Mouse (Mus musculus) hindbrain, postnatal 0 days (tissue): Measurements from ENCODE around the gene Mief2. TPM values are rescaled to one million over a fixed set of nuclear protein-coding genes. Genes with fewer than 3 reads are reported as not detected.

Experiments used
- ATAC-seq: fragments of 200-750 bp; cut with Nextera tagmentation; 2 replicates; pipeline ENCODE4 v1.8.0; 2017; ENCODE audit warnings: mild to moderate bottlenecking, moderate TSS enrichment, moderate library complexity
- DNase-seq: peaks from one replicate; pipeline ENCODE4 v3.0.0-alpha.2; 2015; ENCODE audit warnings: low spot score
- H3K27ac ChIP-seq: fragments of 300-500 bp; sonication (generic); 2 replicates; pipeline ENCODE4 v1.5.1; 2014; ENCODE audit warnings: mild to moderate bottlenecking
- H3K27me3 ChIP-seq: fragments of 300-500 bp; sonication (generic); 2 replicates; pipeline ENCODE4 v1.6.1; 2014; ENCODE audit warnings: low read length, mixed read lengths; ENCODE audit not compliant: insufficient read depth
- H3K36me3 ChIP-seq: fragments of 300-500 bp; sonication (generic); 2 replicates; pipeline ENCODE4 v1.6.1; 2014; ENCODE audit warnings: low read length, mixed read lengths; ENCODE audit not compliant: insufficient read depth
- H3K4me1 ChIP-seq: fragments of 300-500 bp; sonication (generic); 2 replicates; pipeline ENCODE4 v1.6.1; 2014; ENCODE audit warnings: antibody characterized with exemption, low read length, mixed read lengths; ENCODE audit not compliant: insufficient read depth
- H3K4me2 ChIP-seq: fragments of 300-500 bp; sonication (generic); 2 replicates; pipeline ENCODE4 v1.6.1; 2014; ENCODE audit warnings: low read depth, mild to moderate bottlenecking, low read length, moderate library complexity, mixed read lengths
- H3K4me3 ChIP-seq: fragments of 300-500 bp; sonication (generic); 2 replicates; pipeline ENCODE4 v1.5.1; 2014; ENCODE audit warnings: low read length
- H3K9ac ChIP-seq: fragments of 300-500 bp; sonication (generic); replicated peaks from 2 replicates; pipeline ENCODE4 v1.6.1; 2014; ENCODE audit warnings: mild to moderate bottlenecking, low read length, moderate library complexity, mixed read lengths
- H3K9me3 ChIP-seq: fragments of 300-500 bp; sonication (generic); 2 replicates; pipeline ENCODE4 v1.6.1; 2016; ENCODE audit warnings: low read length, mixed read lengths
- CTCF ChIP-seq: IDR thresholded peaks from 2 replicates; pipeline ENCODE4 v1.5.1; 2016; ENCODE audit warnings: antibody characterized with exemption, control low read depth, low read depth
- WGBS: fragments of 180-500 bp; shearing (Covaris S2); extraction: QIAGEN DNeasy Blood & Tissue Kit; methylation state at CpG from one replicate; pipeline ENCODE4 v1.1.7; 2014; 5-methylcytosine and 5-hydroxymethylcytosine counted together
- polyA plus RNA-seq: library from polyadenylated mRNA; unstranded; fragments of >200 nt; fragmentation: Nextera tagmentation; extraction: Ambion mirVana; gene quantifications from 2 replicates; pipeline ENCODE4 v1.2.1, GENCODE M21; 2015
- total RNA-seq: library from RNA; depleted of rRNA; stranded (reverse); fragments of >200 nt; gene quantifications from 2 replicates; pipeline ENCODE4 v1.2.3, GENCODE M21; 2014

Mief2 gene
- total and polyA plus RNA-seq, 2 experiments from 2014 or later: 26.0 to 40.6 TPM

DNA sequence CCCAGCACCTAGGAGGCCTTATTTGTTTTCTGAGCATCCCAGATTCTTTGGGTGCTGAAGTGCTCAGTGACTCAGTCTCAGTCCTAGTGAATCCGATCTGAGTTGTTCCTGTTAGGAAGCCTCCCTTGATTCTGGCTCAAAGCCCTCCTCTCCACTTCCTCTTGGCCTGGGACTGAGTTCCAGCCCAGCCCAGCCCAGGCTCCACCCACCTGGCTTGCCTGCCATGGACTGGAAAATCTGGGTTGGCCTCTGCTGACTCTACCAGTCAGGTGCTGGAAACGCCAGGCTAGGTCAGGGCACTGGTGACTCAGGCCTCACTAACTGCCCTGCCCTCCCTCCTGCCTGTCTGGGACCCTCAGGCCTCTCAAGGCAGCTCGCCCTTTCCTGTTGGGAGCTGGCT, 20.5 kb upstream of the Mief2 start:
- 66% methylated on average over 3 of the region's 3 CpGs for WGBS
- no peak for DNase-seq
- no peak for ATAC-seq

GRCm38 (mm10) chr11:60708631-60709030, 19.6 kb upstream of the Mief2 start:
- no peak for ATAC-seq
- no peak for DNase-seq
- TF ChIP-seq CTCF: no peak
- Histone ChIP-seq H3K4me3 (no peak overlapping the region), H3K4me1 (no peaks in the 10 kb centered on the region), H3K27ac (no peak overlapping the region), H3K9me3 (no peaks in the 10 kb centered on the region), H3K9ac (no peak overlapping the region), H3K27me3 (no peaks in the 10 kb centered on the region), H3K4me2 (no peak overlapping the region), H3K36me3 (peaks cover 79% of the 10 kb centered on the region)
- WGBS: 87% methylated on average over 10 of the region's 10 CpGs

More for the DNA sequence above, 20.5 kb upstream of the Mief2 start:
- Histone ChIP-seq H3K27ac (no peak overlapping the region), H3K4me2 (no peak overlapping the region), H3K9me3 (no peaks in the 10 kb centered on the region), H3K4me3 (no peak overlapping the region), H3K27me3 (no peaks in the 10 kb centered on the region), H3K9ac (no peak overlapping the region), H3K4me1 (peaks cover 7% of the 10 kb centered on the region; the same call in 1 of the 2 replicates), H3K36me3 (peaks cover 73% of the 10 kb centered on the region)
- no peak for TF ChIP-seq CTCF

DNA sequence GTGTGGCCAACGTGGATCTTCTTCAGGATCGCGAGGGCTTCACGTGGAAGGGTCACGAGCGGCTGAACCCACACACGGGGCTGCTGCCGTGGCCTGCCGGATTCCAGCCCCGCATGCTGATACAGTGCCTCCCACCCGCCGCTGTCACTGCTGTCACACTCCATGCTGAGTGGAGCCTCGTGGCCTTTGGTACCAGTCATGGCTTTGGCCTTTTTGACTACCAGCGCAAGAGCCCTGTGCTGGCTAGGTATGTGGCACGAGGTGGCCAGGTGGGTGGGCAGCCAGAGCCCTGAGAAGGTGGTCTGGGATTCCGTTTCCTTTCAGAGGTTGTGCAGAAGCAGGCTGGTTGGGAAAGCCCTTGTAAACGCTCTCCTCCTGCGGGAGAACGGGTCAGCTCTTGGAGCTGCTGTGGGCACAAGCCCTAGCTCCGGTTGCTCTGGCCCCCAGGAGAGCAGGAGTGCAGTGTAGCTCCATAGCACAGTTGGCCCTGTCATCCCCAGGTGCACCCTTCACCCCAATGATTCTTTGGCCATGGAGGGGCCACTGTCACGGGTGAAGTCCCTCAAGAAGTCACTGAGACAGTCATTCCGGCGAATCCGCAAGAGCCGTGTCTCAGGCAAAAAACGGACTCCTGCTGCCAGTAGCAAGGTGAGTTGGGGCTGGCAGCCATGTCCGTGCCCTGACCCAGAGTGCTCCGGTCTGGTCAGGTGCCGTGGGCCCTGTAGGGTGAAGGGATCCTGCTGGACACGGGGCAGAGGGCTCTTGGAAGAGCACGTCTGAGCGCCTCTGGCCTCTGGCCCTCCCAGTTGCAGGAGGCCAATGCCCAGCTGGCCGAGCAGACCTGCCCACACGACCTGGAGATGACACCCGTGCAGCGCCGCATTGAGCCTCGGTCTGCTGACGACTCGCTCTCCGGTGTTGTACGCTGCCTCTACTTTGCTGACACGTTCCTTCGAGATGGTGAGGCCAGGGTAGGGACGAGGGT, 18.4 kb upstream of the Mief2 start:
- no peak for DNase-seq
- H3K27ac ChIP-seq: no peak overlapping the region
- no peak for ATAC-seq
- H3K9me3 ChIP-seq: no peaks in the 10 kb centered on the region
- WGBS: 90% methylated on average over 45 of the region's 45 CpGs
- no peak overlapping the region for H3K4me2 ChIP-seq
- H3K36me3 ChIP-seq: peaks cover 85% of the 10 kb centered on the region
- H3K9ac ChIP-seq: no peak overlapping the region
- TF ChIP-seq CTCF: no peak
- H3K4me1 ChIP-seq: no peaks in the 10 kb centered on the region
- no peaks in the 10 kb centered on the region for H3K27me3 ChIP-seq
- H3K4me3 ChIP-seq: no peak overlapping the region

- Histone ChIP-seq H3K9ac (no peak overlapping the region), H3K9me3 (no peaks in the 10 kb centered on the region), H3K27ac (no peak overlapping the region), H3K4me1 (no peaks in the 10 kb centered on the region), H3K27me3 (no peaks in the 10 kb centered on the region), H3K36me3 (peaks cover 96% of the 10 kb centered on the region), H3K4me2 (no peak overlapping the region), H3K4me3 (no peak overlapping the region)
- no peak for TF ChIP-seq CTCF
- 94% methylated on average over 17 of the region's 17 CpGs for WGBS
- ATAC-seq (no peak), DNase-seq (no peak)
Measured at GRCm38 (mm10) chr11:60711218-60711617, 17.0 kb upstream of the Mief2 start.

DNA sequence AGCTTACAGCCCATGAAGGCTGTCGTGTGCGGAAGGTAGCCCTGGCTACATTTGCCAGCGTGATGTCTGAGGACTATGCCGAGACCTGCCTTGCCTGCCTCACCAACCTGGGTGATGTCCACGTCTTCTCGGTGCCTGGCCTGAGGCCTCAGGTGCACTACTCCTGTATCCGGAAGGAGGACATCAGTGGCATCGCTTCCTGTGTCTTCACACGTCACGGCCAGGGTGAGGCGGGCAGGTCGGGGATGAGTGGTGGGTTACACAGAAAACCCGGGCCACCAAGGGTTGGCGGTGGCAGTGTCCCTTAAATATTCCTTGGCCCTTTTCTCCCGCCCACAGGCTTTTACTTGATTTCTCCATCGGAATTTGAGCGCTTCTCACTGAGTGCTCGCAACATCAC, 16.2 kb upstream of the Mief2 start:
- no peak for TF ChIP-seq CTCF
- no peaks in the 10 kb centered on the region for H3K4me1 ChIP-seq
- ATAC-seq: no peak
- H3K9me3 ChIP-seq: no peaks in the 10 kb centered on the region
- H3K36me3 ChIP-seq: peaks cover 96% of the 10 kb centered on the region
- H3K27ac ChIP-seq: no peak overlapping the region
- no peak overlapping the region for H3K9ac ChIP-seq
- WGBS: 93% methylated on average over 18 of the region's 18 CpGs
- H3K4me2 ChIP-seq: no peak overlapping the region
- no peak overlapping the region for H3K4me3 ChIP-seq
- DNase-seq: no peak
- H3K27me3 ChIP-seq: no peaks in the 10 kb centered on the region

DNA sequence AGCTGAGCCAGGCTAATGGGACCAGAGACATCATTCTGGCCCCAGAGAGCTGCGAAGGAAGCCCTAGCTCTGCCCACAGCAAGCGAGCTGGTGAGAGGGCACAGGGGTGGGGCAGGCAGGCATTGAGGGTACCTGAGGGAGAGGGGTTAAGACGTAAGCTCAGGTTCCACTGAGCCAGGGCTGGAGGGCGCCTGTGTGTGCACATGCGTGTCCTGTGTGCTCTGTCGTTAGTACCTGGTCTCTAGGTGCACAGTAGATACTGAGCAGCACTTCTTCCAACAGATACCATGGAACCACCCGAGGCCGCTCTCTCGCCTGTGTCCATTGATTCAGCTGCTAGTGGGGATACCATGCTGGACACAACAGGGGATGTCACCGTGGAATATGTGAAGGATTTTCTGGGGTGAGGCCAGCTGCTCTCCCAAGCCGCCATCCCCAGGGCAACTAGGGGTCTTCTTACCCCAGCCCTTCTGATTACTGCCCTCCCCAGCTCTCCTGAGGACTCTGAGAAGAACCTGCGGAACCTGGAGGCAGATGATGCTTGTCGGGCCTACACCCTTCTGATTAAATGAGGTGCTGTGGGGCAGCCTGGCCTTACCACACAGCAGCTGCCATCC, 15.5 kb upstream of the Mief2 start:
- Histone ChIP-seq H3K4me1 (no peaks in the 10 kb centered on the region), H3K27ac (no peak overlapping the region), H3K4me2 (no peak overlapping the region), H3K9me3 (no peaks in the 10 kb centered on the region), H3K27me3 (no peaks in the 10 kb centered on the region), H3K36me3 (peaks cover 93% of the 10 kb centered on the region), H3K9ac (no peak overlapping the region), H3K4me3 (no peak overlapping the region)
- 87% methylated on average over 13 of the region's 13 CpGs for WGBS
- DNase-seq: no peak
- ATAC-seq: no peak
- no peak for TF ChIP-seq CTCF

DNA sequence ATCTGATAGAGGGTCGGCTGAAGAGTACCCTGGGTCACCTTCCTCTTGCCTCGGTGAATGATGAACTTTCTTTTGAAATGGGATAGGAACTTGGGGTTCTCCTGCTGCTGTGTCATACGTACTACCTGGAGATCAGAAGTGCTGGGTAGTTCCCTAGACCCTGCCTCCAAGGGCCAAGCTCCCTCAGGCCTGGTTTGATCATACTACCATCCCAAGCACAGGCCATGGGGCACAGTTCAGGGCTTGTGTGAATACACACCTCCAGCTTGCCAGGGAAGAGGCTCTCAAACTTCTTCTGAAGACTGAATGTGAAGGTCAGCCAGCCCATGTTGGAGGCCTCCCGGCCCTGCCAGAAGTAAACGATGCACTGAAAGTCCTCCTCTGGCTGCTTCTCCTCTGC, 12.4 kb upstream of the Mief2 start:
- no peaks in the 10 kb centered on the region for H3K27me3 ChIP-seq
- TF ChIP-seq CTCF: no peak
- H3K9ac ChIP-seq: no peak overlapping the region
- ATAC-seq: no peak
- 86% methylated on average over 5 of the region's 5 CpGs for WGBS
- no peaks in the 10 kb centered on the region for H3K9me3 ChIP-seq
- H3K27ac ChIP-seq: no peak overlapping the region
- H3K4me2 ChIP-seq: no peak overlapping the region
- H3K4me1 ChIP-seq: no peaks in the 10 kb centered on the region
- peaks cover 92% of the 10 kb centered on the region for H3K36me3 ChIP-seq
- no peak overlapping the region for H3K4me3 ChIP-seq
- DNase-seq: no peak
